Mouse (Mus musculus) ovary, adult 18-20 months (tissue): ENCODE data around the gene Arhgap33.

Experiments used
- DNase-seq: peaks from one replicate; pipeline ENCODE4 v3.0.0; 2022; ENCODE audit warnings: low spot score, mixed read lengths

The Arhgap33 gene

DNA sequence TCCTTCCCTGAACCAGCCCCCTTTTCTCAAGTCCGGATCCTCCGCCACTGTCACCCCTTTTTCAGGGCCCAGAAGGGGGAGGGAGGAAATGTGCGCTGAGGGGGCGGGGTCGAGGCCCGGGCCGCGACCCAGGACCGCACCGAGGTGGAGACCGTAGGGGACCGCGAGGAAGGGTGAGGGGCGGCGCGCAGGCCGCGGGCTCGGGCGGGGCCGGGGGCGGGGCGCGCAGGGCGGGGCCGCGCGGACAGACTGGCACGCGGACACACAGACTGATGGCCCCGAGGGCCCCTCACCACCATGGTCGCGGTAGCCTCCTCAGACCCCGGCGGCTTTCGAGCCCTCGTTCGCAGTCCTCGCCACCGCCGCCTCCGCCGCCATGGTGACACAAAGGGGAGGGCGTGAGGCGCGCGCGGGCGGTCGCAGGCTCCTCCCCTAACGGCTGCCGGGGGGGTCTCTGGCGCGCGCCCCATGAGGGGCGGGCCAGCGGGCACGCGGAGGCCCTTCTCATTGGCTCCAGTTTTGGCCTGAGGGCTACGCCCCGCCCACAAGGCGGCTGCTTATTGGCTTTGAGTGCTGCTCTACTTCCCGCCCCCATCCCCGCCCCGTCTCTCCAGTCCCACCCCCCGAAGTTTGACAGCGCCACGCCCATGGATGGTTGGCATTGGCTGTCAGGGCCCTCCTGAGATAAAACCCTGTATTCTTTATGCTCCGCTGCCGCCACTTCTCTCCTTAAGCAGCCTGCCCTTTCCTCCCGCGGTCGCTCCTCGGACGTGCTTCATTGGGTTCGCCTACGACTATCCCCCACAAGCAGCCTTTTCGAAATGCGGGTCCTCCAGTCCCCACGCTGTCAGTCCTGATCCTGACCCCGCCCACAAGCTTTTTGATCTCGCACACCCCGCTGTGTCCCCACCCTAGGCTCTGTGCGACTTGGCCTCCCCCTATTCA, at the start of gene Arhgap33:
Gene Arhgap33 (minus strand): TSS at position 428 of the 945 bp plus-strand sequence.
- DNase-seq: peak; percentile 94

DNA sequence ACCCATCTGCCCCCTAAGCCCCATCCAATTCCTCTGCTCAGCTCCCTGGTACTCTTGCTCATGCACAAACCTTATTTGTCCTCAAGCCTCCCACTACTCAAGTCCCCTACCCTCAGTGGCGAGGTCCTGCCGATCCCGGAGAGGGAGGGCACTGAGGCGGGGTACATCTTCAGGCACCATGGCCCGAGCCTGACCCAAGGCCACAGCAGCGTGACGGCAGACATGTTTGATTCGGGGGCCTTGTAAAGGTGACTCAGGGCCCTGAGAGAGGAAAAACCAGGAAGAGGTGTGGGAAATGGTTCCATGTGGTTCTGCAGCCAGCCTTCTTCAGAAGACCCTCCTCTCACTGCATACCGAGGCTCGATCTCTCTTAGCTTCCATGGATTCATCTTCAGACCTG, 49.5 kb upstream of the Arhgap33 start:
- no peak for DNase-seq

DNA sequence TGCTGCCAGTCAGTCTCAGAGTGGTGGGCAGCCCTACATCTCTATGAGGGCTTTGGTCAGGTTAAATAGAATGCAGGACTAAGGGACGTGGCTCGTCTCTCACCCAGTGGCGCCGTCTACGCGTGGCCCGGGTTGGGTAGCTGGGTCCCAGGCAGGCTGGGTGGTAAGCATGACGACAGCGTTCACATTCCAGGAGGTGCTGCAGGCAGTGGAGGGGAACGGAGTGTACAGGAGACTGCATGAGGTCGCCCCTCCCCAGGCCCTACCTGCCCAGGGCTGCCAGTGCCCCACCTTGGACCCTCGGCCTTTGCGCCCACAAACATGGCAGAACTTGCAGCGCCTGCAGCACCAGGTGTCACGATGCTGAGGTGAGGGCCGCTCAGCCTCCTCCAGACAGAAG, 46.7 kb upstream of the Arhgap33 start:
- DNase-seq: no peak

DNA sequence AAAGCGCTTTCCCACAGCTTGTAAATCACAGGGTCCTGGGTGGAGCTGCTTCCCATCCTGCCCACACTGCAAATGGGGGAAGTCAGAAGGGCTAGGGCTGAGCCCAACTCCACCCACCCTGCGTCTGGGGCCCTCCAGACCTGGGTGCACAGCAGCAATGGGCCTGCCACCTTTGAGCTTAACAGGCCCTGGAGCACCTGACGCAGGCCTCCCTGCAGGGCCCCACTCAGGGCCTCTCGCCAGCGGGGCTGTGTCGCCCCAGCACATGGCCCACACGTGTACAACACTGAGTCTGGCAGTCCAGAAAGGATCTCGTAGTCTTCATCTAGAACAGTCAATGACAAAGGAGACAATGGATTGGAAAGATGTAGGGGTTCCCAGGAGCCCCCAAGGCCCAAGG, 45.1 kb upstream of the Arhgap33 start:
- no peak for DNase-seq

DNA sequence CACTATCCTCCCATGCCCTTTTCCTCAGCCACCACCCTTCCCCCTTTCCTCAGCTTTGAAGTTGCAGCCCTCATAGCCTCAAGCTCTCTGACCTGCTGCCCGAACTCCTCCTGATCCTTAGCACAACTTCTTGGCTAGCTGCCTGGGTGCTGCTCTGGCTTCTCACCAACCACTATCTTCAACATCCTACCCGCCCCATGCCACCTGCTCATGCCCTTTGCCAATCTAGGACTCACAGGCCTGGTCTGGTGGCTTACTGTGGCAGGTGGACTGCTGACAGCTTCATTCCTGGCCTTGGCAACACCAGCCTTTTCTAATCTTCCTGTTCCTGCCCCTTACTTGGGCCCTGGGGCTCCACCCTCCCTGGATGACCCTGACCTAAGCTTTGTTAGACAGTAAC, 38.1 kb upstream of the Arhgap33 start:
- peak; percentile 58 for DNase-seq

DNA sequence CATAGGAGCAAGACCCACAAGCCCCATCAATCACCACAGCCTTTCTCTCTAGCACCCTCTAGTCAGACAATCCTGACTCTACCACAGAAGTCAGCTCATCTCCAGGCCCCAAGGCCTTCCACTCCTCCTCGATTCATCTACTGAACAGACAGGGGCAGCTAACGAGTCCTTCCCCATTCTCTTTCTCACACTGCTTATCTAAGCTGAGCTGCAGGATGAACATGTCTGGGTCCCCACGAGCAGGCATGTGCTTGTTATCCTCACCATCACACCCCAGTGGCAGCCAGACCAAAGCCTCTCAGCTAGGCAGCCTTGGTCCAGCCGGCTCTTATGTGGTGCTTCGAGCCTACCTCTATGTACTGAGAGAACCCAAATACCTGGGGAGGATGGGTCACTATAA, 37.5 kb upstream of the Arhgap33 start:
- no peak for DNase-seq

DNA sequence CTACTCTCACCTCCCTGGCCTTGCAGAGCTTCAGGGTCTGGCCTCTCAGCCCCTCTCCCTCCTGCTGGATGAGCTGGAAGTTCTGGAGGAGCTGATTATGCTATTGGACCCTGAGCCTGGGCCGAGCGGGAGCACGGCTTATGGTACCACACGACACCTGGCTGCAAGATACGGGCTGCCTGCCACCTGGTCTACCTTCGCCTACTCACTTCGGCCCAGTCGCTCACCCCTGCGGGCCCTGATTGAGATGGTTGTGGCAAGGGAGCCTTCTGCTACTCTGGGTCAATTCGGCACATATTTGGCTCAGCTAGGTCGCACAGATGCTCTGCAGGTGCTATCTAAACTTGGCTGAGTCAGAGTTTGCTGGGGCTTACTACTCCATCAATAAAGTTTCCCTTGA, 32.7 kb upstream of the Arhgap33 start:
- DNase-seq: no peak

DNA sequence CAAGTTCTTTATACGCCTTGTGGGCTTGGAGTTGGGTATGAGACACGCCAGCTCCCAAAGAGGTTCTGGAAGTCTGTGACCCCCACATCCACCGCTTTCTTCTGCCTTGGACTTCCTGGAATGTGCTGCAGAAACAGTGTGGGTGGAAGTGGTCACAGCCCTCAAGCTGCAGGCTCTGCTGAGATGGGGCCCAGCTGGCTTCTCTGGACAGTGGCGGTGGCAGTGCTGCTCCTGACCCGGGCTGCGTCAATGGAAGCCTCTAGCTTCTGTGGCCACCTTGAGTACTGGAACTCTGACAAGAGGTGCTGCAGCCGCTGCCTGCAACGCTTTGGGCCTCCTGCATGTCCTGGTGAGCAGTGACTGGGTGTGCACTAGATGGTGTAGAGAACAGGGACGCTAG, 31.2 kb upstream of the Arhgap33 start:
- DNase-seq: no peak

DNA sequence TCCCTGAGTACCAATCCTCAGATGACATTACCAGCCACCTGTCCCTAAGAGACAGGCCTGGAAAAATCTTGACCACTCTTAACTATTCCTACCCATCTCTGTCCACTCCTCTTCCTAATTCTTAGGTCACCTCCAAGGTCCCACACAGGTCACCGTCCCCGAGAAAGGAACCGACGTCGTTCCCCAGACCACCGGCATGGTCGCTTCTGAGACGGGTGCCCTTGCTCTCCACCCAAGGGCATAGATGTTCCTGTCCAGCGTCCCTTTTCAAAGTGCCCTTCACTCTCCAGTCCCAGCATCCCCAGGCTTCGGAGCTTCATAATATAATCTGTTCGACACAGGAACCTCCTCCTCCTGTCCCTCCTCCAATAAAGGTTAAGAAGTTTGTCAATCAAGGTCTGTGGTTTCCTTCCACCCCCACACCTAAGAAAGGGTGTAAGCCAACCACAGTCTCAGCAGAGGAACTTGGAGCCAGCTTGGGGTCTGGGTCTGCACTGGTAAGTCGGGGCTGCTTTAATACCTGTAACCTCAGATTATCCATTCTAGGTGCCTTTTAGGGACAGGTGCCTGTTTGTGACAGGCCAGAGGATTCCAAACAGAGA, 30.2 kb upstream of the Arhgap33 start, which contains the start of gene Igflr1:
Gene Igflr1 (plus strand): TSS at position 458 of the 602 bp plus-strand sequence.
- DNase-seq: no peak

DNA sequence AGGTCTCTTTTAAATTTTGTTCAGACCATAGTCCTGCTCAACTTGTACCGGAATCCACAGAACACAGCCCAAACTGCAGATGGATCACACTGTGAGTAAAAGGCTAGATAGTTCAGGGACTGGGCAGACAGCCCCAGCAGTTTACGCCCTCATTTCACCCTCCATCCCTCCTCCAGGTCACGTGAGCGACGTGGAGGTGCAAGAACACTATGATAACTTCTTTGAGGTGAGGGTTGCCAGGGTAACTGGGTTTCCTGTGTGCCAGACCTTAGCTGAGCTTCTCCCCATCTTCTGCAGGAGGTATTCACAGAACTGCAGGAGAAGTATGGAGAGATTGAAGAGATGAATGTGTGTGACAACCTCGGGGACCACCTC, 29.0 kb upstream of the Arhgap33 start:
- DNase-seq: no peak

DNA sequence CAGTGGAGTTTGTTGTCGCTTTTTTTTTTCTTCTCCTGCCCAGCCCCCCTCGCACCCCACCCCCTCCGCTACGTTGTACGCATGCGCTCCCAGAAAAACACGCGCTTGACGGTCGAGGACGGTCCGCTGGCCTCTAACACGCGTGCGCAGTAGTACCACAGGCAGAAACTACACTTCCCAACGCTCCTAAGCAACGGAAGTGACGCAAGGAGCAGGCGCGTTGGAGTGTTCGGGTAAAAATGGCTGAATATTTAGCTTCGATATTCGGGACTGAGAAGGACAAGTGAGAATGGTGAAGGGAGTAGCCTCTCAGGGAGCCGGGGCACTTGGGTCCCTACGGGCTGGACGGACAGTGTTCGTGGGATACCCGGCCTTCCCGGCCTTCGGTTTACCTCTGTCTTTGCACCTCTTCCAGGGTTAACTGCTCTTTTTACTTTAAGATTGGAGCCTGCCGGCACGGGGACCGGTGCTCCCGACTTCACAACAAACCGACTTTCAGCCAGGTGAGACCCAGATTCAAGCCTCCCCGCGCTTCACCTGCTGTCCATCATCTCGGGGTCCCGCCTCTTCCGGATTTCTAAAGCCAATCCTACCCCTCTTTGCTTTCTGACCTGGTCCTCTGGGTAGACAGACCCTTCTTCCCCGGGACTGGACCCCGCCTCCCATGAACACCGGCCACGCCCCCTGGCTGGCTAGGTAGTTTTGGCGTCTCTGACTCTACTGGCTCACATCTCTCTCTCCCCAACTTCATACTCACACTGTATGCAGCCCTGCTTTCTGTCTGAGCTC, 28.5 kb upstream of the Arhgap33 start, which contains the start of the genes U2af1l4, Gm49396 and Psenen:
Gene U2af1l4 (plus strand): TSS at position 185 of the 789 bp plus-strand sequence.
Gene Gm49396 (plus strand): TSS at position 228 of the 789 bp plus-strand sequence.
Gene Psenen (minus strand): TSS at position 511 of the 789 bp plus-strand sequence.
- DNase-seq: peak; percentile 96

DNA sequence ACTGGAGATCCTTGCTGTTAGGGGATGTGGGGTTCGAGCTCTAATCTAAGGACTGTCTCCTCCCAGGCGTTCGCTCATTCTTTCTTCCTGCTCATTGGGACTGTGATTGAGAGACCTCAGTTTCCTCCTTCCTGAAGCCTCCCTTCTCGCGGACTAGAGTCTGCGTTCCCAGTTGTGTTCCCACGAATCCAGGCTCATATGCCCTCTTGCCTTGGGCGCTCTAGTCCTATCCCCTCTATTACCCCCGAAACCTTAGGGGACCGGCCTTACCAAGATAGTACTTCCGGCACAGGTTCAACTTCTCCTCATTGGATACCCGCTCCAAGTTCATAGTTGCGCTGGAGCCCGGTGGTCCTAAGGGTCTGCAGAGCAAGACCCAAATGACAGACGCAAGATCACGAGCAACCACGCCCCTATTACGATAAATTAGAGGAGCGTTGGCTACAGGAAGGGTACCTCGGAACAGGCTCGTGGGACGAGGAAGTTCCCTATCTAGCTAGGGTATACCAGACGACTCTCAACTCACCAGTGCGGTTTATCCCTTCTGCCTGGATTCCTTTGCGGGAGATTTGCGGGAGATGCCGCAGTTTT, 27.8 kb upstream of the Arhgap33 start:
- DNase-seq: no peak

DNA sequence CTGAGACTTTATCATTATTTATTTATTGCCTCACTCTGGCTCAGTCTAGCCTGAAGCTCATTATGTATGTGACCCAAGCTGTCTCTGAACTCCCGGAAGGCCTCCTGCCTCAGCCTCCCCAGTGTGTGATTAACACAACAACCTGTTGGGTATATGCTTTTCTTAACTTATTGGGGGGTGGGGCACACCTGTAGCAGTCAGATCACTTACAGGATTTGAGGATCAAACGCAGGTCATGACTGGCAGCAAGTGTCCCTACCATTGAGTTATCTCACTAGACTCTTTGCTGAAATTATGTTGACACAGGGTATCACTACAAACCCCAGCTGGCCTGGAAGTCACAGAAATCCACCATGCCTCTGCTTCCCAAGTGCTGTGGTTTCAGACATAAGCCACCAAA, 25.4 kb upstream of the Arhgap33 start:
- DNase-seq: no peak

DNA sequence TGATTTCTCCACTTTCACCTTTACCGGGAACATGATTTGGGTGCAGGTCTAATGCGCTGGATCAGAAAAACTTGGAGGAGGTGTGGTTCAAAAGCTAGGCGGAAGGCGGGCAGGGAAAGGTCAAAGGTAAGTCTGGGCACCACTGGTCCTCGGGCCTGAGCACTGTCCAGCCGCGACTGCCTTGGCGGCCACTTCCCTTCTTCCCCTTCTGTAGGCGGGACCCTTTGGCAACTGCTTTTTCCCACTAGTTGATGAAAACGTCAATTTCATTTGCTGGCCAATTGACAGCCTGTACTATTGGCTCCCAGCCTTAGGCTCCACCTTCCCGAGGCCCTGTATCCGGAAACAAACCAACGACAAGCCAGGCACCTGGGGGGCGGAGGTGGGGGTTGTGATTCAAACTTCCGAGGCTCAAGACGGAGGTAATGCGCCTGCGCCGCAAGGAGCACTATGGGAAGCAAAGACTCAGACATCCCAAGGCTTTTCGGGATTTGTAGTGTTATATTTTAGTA, 24.6 kb upstream of the Arhgap33 start, which contains the start of gene Lin37:
Gene Lin37 (minus strand): TSS at position 396 of the 512 bp plus-strand sequence.
- peak; percentile 98 for DNase-seq

DNA sequence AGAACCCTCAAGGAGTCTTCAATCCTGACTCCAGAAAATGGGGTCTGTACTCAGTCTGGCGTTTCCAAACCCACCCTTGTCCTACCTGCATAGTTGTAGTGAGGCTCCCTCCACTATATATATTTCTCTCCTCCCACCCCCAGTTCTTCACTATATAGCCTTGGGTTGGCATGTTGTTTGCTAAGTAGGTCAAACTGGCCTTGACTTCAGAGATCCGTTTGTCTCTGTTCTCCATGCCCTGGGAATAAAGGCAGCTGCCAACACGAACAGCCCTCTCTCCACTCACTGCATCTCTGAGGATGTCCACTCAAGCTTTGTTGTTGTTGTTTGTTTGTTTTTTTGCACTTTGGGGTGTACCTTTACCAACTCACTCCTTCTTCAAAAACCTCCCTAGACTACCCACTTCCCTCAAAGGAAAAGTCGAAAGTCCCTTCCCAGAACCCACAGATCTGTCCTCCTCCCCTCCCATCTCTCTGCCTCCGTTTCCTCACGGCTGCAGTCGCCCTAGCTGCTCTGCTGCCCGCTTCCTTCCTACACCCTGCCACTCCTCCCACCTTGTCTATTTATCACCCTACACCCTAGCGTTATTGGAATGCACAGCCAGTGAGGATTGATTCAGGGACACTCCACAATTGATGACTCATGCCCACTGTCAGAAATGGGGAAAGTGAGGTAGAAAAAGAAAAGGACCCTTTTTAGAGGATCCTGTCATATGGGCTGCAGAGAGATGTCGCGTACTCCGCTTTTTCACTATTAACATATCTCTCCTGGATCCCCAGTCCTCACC, 24.0 kb upstream of the Arhgap33 start:
- DNase-seq: no peak

DNA sequence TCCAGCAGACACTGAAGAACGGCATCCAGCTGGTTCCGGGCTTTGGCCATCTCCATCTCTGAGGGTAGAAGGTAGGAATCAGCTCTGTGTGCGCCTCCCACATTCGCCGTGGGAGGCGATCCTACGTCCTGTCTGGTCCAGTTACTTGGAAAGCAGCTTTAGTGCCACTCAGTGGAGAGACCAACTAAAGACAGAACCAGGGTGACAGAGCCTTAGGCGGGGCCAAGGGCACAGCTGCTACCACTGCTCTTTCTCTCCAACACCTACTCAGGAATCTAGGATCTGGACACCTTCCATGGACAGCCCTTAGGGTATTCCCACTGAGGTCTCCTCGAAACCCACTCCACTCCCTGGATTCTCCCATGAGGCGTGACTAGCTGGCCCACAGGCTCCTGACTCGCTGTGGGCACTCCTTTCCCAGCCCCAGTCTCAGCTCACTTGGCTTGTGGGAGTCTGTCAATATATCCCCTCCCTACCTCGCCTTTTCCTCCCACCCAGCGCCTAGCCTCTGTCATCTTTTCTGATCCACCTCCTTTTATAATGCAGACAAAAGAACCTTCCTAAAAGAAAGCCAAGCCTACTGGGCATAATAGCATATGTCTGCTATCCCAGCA, 23.1 kb upstream of the Arhgap33 start:
- DNase-seq: no peak

DNA sequence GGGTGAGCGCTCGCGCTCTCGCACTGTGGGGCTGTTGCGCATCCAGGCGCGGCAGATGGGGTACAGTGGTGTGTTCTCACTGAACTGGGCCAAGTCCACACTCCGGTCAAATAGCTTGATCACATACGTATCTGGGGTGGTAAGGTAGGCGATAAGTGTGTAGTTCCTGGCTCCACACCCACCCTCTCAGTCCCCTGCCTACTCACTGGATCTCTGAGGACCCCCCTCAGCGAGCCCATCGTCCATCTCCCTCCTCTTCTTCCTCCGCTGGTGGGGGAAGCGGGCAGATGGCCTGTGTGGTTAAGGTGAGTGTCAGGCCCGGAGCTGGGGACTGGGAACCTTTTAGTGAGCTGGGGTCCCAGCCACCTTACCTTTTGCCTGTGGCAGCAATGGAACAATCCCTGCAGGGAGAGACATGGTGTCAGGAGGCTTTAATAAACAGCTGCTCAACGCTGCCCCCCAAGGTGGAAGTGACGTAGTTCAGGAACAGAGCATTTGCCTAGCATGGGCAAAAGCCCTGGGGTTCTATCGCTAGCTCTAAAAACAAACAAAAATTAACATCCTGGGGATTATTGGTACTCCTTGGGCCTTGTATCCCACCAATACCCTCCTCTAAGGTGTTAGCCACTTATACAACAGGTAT, 22.2 kb upstream of the Arhgap33 start:
- no peak for DNase-seq

DNA sequence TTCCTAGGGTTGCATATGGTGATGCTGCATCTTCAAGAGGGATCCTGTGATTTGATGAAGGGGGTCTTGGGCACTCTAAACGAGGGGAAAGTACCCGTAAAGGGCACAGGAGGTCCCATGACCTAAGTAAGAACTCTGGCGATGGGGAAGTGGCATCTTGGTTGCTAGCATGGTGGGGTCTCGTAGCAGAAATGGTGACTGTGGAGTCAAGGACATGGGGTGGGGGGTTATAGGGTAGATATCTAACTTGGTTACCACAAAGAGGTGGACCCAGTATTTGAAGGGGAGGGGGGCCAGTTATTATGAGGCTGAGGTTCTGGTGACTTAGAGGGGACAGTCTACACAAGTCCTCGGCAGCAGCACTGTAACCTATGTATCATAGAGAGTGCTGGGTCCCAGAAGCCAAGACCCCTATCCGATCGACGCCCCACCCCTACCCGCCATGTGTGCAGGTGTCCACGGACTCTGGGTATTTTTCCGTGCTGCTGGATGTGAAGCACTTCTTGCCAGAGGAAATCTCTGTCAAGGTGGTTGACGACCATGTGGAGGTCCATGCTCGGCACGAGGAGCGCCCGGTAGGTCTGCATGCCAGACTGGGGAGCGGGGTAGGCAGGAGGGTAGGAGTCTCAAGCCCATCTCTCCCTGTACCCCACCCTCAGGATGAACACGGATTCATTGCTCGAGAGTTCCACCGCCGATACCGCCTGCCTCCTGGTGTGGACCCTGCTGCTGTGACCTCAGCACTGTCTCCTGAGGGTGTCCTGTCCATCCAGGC, 19.1 kb upstream of the Arhgap33 start:
- no peak for DNase-seq

DNA sequence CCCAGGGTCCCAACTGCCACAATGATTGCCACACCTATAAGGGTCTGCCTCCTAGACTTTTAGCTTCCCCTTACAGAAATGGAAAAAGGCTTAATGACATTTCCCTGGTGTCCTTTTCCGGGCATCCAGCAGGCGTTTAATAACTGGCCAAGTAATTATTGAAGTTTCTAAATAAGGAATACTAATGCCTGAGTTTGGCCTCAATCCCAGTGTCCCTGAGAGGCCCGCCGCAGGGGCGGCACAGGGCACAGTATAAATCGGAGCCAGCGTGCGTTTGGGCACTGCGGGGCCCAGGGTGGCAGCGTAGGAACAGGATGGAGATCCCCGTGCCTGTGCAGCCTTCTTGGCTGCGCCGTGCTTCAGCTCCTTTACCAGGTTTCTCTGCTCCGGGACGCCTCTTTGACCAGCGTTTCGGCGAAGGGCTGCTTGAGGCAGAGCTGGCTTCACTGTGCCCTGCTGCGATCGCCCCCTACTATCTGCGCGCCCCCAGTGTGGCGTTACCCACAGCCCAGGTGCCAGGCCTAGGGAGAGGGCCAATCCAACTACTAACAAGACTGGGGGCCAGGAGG, 18.2 kb upstream of the Arhgap33 start:
- DNase-seq: no peak
